Mouse (Mus musculus) MEL (cell line): ENCODE results near the gene Glod4. TPM values are rescaled to one million over a fixed set of nuclear protein-coding genes. Genes with fewer than 3 reads are reported as not detected.

Experiments
- DNase-seq: peaks from one replicate; pipeline ENCODE4 v3.0.0; 2011; ENCODE audit warnings: low read depth, low spot score
- H3K27ac ChIP-seq: 2 replicates; pipeline ENCODE4 v1.5.1; 2012; ENCODE audit warnings: low read depth, mild to moderate bottlenecking, control low read depth, low read length, moderate library complexity; ENCODE audit not compliant: control insufficient read depth
- H3K27me3 ChIP-seq, 2 experiments: fragments of 150-350 bp in 1 of 2; sonication (generic) in 1 of 2; 2 replicates each; pipeline ENCODE4 v1.6.1; 2012; ENCODE audit warnings: low read length in 2 of 2, mild to moderate bottlenecking in 2 of 2, improper control_type of control experiment in 1 of 2, moderate library complexity in 1 of 2; ENCODE audit not compliant: insufficient read depth in 2 of 2, control insufficient read depth in 1 of 2
- H3K36me3 ChIP-seq, 2 experiments: 2 replicates each; pipeline ENCODE4 v1.6.1; 2012 to 2014; ENCODE audit warnings: low read length in 2 of 2, improper control_type of control experiment in 1 of 2, inconsistent platforms in 1 of 2, mild to moderate bottlenecking in 1 of 2; ENCODE audit not compliant: insufficient read depth in 2 of 2, control insufficient read depth in 1 of 2
- H3K4me1 ChIP-seq, 2 experiments: fragments of 150-350 bp in 1 of 2; sonication (generic) in 1 of 2; 2 replicates each; pipeline ENCODE4 v1.6.1; 2012; ENCODE audit warnings: low read length in 2 of 2, improper control_type of control experiment in 1 of 2, mild to moderate bottlenecking in 1 of 2; ENCODE audit not compliant: insufficient read depth in 2 of 2, control insufficient read depth in 1 of 2
- H3K4me3 ChIP-seq, 2 experiments: fragments of 150-350 bp in 1 of 2; sonication (generic) in 1 of 2; 2 replicates each; pipeline ENCODE4 v1.5.1; 2012; ENCODE audit warnings: low read depth in 2 of 2, low read length in 2 of 2, mild to moderate bottlenecking in 2 of 2, moderate library complexity in 2 of 2, control low read depth in 1 of 2, improper control_type of control experiment in 1 of 2; ENCODE audit not compliant: control insufficient read depth in 1 of 2, insufficient read depth in 1 of 2
- H3K79me2 ChIP-seq: 2 replicates; pipeline ENCODE4 v1.6.1; 2012; ENCODE audit warnings: mild to moderate bottlenecking, low read length, moderate library complexity; ENCODE audit not compliant: control insufficient read depth, poor library complexity, insufficient read depth
- H3K9ac ChIP-seq: 2 replicates; pipeline ENCODE4 v1.6.1; 2012; ENCODE audit warnings: low read depth, mild to moderate bottlenecking, control low read depth, low read length, moderate library complexity; ENCODE audit not compliant: control insufficient read depth, poor library complexity, severe bottlenecking
- H3K9me3 ChIP-seq: fragments of 150-350 bp; sonication (generic); replicated peaks from 2 replicates; pipeline ENCODE4 v1.6.1; 2012; ENCODE audit warnings: mild to moderate bottlenecking, low read length, improper control_type of control experiment, moderate library complexity; ENCODE audit not compliant: insufficient read depth
- E2F4 ChIP-seq: IDR thresholded peaks from 2 replicates; pipeline ENCODE4 v1.6.1; 2011; ENCODE audit warnings: low read depth, low read length, improper control_type of control experiment, borderline replicate concordance
- ELF1 ChIP-seq: IDR thresholded peaks from 2 replicates; pipeline ENCODE4 v1.6.1; 2014; ENCODE audit warnings: low read depth, mild to moderate bottlenecking, inconsistent platforms, low read length, improper control_type of control experiment, moderate library complexity
- ETS1 ChIP-seq: IDR thresholded peaks from 2 replicates; pipeline ENCODE4 v1.6.1; 2012; ENCODE audit warnings: low read depth, mild to moderate bottlenecking, inconsistent platforms, low read length, improper control_type of control experiment, moderate library complexity
- GATA1 ChIP-seq: IDR thresholded peaks from 2 replicates; pipeline ENCODE4 v1.6.1; 2011; ENCODE audit warnings: low read depth, low read length, improper control_type of control experiment
- HCFC1 ChIP-seq: IDR thresholded peaks from 2 replicates; pipeline ENCODE4 v1.6.1; 2012; ENCODE audit warnings: low read depth, mild to moderate bottlenecking, inconsistent platforms, low read length, improper control_type of control experiment, moderate library complexity
- KAT2A ChIP-seq: conservative IDR thresholded peaks from 2 replicates; pipeline ENCODE4 v1.6.1; 2012; ENCODE audit warnings: low read depth, low read length, improper control_type of control experiment, inconsistent platforms
- MAZ ChIP-seq: IDR thresholded peaks from 2 replicates; pipeline ENCODE4 v1.6.1; 2012; ENCODE audit warnings: low read depth, mild to moderate bottlenecking, inconsistent platforms, low read length, improper control_type of control experiment
- MYB ChIP-seq: IDR thresholded peaks from 2 replicates; pipeline ENCODE4 v1.6.1; 2011; ENCODE audit warnings: mild to moderate bottlenecking, low read depth, low read length, improper control_type of control experiment
- NRF1 ChIP-seq: IDR thresholded peaks from 2 replicates; pipeline ENCODE4 v1.6.1; 2014; ENCODE audit warnings: low read depth, mild to moderate bottlenecking, inconsistent platforms, low read length, improper control_type of control experiment, moderate library complexity; ENCODE audit not compliant: poor library complexity, insufficient read depth, severe bottlenecking
- RAD21 ChIP-seq: IDR thresholded peaks from 2 replicates; pipeline ENCODE4 v1.6.1; 2011; ENCODE audit warnings: mild to moderate bottlenecking, low read depth, low read length, improper control_type of control experiment
- RCOR1 ChIP-seq: IDR thresholded peaks from 2 replicates; pipeline ENCODE4 v1.6.1; 2012; ENCODE audit warnings: low read depth, mild to moderate bottlenecking, inconsistent platforms, low read length, improper control_type of control experiment
- TBP ChIP-seq: IDR thresholded peaks from 2 replicates; pipeline ENCODE4 v1.8.0; 2011; ENCODE audit warnings: low read depth, low read length, improper control_type of control experiment
- UBTF ChIP-seq: IDR thresholded peaks from 2 replicates; pipeline ENCODE4 v1.6.1; 2012; ENCODE audit warnings: low read depth, mild to moderate bottlenecking, inconsistent platforms, low read length, improper control_type of control experiment, moderate library complexity, borderline replicate concordance; ENCODE audit not compliant: insufficient read depth
- USF2 ChIP-seq, 2 experiments: IDR thresholded peaks; 2 replicates each; pipeline ENCODE4 v1.6.1; 2011 to 2012; ENCODE audit warnings: improper control_type of control experiment in 2 of 2, low read length in 2 of 2, borderline replicate concordance in 1 of 2, inconsistent platforms in 1 of 2, low read depth in 1 of 2, mild to moderate bottlenecking in 1 of 2; ENCODE audit not compliant: insufficient read depth in 1 of 2
- ZC3H11A ChIP-seq: IDR thresholded peaks from 2 replicates; pipeline ENCODE4 v1.6.1; 2012; ENCODE audit warnings: low read depth, mild to moderate bottlenecking, inconsistent platforms, low read length, improper control_type of control experiment
- ZKSCAN1 ChIP-seq: IDR thresholded peaks from 2 replicates; pipeline ENCODE4 v1.6.1; 2012; ENCODE audit warnings: low read depth, mild to moderate bottlenecking, inconsistent platforms, low read length, improper control_type of control experiment, moderate library complexity
- polyA plus RNA-seq, 2 experiments: library from polyadenylated mRNA; stranded (reverse) in 1 of 2; unstranded in 1 of 2; fragments of >175 nt in 1 of 2; fragments of >200 nt in 1 of 2; gene quantifications; 2 replicates each; pipeline versions ENCODE4 v1.2.1 to v1.2.4; 2012; ENCODE audit warnings: low replicate concordance in 2 of 2, low read depth in 1 of 2; ENCODE audit not compliant: insufficient read length in 2 of 2, insufficient read depth in 1 of 2, missing spikeins in 1 of 2
- total RNA-seq: library from RNA; depleted of rRNA; stranded (reverse); fragments of 300-350 nt; gene quantifications from 2 replicates; pipeline ENCODE4 v1.2.3, GENCODE M21; 2012

Gene Glod4
- total and polyA plus RNA-seq, 3 experiments = 63.9 to 139 TPM; not detected in 1

DNA sequence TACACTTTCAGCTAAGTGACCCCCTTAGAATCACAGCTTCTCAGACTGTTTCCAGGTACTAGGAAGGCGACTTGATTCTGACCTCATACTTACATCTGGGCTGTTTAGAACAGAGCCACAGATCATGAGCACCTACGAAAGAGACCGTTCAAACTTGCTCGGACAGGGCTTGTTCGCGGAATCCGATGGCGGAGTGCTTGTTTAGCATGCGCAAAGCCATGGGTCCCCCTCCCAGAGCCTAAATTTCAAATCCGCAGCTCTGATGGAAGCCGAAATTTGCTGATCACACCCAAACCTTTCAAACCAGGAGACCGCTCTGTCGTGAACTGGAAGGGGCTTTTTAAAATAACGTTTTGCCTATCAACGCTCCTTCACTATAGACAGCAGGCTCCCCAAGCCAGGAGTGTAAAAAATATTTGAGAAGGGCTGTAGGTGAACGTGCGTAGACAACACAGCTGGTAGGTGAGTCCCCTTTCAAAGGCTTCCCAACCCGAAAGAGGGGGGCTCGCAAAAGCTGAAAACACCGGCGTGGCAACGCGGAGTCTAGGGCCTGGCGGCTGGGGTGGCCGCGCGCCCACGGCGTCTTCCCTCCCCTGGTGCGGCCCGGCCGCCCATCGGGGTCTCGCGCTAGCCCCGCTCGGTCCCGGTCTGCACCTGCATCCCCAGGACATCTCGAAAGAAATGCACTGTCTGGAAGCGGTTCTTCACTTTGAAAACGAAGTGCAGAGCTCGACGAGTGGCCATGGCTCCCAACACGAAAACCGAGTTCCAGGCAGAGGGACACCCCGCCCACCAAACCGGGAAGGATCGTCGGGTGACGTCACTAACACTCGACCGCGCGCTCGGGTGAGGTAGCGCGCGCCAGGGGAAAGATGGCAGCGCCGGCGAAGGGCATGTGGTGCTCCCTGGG lies at the start of gene Glod4, which contains the start of gene Mrm3 (continued):
- TF ChIP-seq HCFC1 = peak; percentile 92
- TF ChIP-seq RCOR1 = no peak
- TF ChIP-seq NRF1 = peak; percentile 58
- no peak for TF ChIP-seq RAD21
- peak; percentile 52 for TF ChIP-seq ETS1

- Histone ChIP-seq H3K4me3 (no peak overlapping the region), H3K36me3 (peaks cover 0 to 1% of the 10 kb centered on the region in 2 experiments; a peak in 2 of 4 replicates), H3K79me2 (no peaks in the 10 kb centered on the region), H3K9ac (no peak overlapping the region)
- TF ChIP-seq E2F4 = no peak
- TF ChIP-seq GATA1 = no peak
- TF ChIP-seq MYB = no peak
- no peak for TF ChIP-seq USF2 (IDR thresholded peaks at IDR 0.05; ENCODE audit: borderline replicate concordance in 1 of 2, insufficient read depth in 1 of 2, low read depth in 1 of 2, low read length in 2 of 2)
- no peak for TF ChIP-seq MAZ
- TF ChIP-seq ZKSCAN1 = no peak
- no peak for TF ChIP-seq KAT2A
- TF ChIP-seq ELF1 = no peak
- no peak for TF ChIP-seq UBTF
- TF ChIP-seq ZC3H11A = no peak
- no peak for TF ChIP-seq TBP
- TF ChIP-seq, all 39 proteins: peak for 0
- no peak for DNase-seq
- H3K27me3 ChIP-seq = no peaks in the 10 kb centered on the region
- no peak overlapping the region for H3K27ac ChIP-seq
- peaks cover 2 to 3% of the 10 kb centered on the region in 2 experiments; a peak in 2 of 4 replicates for H3K4me1 ChIP-seq
- H3K9me3 ChIP-seq = no peaks in the 10 kb centered on the region
Measured at GRCm38 (mm10) chr11:76292831-76293230, 49.3 kb upstream of the Glod4 start.
